Mouse (Mus musculus): ENCODE results near the gene Tmem14a.
"Not testable (repeated sequence)": the region's sequence is repeated elsewhere in the genome, so short reads cannot be mapped to it uniquely, and the experiment has no call there.

DNA sequence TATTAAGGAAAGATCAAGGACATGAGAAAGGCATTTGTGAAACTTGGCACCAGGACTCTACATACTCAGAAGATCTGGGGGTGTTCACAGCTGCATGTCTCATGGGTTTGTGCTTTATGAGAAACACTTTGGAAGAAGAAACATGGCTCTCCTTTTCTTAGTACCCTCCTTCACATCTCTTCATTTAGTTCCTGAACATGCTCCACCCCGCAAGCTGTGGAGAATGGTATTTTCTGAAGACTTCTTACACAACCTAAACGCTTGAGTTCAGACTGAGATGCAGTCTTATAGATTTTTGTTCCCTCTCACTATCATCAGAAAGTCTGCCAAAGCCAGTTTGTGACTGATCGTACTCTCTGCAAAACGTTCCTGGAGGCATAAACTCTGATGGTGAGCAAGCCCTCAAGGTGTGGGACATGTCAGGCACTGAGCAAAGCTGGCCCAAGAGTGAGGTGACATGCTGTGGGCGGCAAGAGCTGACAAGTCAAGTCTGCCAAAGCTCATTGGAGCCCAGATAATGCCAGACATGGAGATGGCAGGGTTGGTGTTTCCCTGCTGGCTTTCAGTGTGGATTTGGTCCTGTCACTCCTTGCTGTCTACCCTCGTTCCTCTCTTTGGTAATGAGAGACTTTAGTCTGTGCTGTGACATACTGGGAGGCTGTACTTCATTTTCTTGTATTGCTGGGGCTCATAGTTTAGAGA lies 4.2 kb upstream of the Tmem14a start:
- not testable (repeated sequence) for TF ChIP-seq CTCF (IDR thresholded peaks at IDR 0.05; ENCODE audit: extremely low read depth, insufficient read length, insufficient replicate concordance, low read depth, low read length); POLR2A (IDR thresholded peaks at IDR 0.05; ENCODE audit: low read depth, low read length)

Measured in small intestine, adult 2 months (tissue).